Mouse (Mus musculus) yolk sac, embryonic 10.5 days (tissue): ENCODE data around the gene Gosr2.

Experiments
- DNase-seq: peaks from one replicate; pipeline ENCODE4 v3.0.0-alpha.2; 2017; ENCODE audit warnings: low spot score

Gene Gosr2

DNA sequence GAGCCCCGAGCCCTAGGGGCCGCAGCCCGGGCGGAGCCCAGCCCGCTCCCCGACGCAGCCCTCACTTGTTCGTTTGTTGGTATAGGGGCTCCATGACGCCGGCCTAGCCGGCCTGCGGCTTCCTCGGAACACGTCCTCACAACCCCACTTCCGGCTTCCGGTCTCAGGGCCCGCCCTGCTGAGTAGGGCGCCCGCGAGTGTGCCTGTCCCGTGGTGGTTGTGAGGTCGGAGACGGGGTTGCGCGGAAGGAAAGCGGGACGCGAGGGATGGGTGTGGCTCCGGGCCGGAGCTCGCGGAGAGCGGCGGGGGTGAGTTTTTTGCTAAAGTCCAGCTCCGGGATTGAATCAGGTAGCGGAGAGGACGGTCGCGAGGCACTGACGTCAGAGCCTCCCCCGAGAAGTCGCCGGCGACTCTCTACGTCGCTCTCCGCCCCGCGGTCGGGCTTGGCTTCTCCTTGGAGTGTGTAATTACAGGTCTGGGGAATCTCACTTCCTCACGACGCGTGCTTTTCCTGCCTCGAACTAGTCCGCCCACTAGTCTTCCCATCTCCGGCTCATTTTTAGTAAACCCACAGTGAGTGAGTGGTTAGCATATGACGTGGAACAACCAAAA, at the start of gene Gosr2:
Gosr2 (minus strand) TSS at position 334 of the 612 bp plus-strand sequence.
- DNase-seq: peak; percentile 94

DNA sequence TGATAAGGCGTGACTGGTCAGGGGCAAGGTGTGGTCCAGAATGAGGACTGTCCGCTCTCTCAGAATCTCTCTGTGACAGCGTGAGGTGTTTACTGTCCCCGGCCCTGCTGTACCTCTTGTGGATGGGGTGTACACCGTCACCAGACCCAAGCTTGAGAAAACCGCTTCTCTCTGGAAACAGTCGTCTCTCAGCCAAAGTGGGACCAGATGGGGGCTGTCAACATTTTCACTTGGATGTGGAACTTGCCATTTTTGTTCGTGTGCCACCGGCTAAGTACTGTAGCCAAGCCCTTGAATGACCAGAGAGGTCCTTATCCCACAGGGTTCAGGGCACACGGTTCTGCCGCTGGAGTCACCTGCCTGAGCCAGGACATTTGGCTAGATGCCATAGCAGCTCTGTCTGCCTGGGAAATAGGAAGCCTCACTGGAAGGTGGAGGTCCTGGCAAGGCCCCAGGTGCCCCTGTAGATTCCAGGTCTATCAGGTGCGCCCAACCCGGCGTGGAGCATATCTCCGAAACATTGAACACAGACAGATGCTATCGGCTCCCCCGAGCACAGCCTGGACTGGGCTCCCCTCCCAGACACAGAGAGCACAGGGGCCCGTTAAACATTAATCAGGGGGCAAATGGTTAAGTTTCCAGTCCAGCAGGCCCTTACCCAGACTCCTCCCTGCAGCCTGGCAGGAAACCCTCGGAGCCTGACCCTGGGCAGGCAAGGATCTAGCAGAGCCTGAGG, 37.5 kb upstream of the Gosr2 start:
- peak; percentile 75 for DNase-seq

DNA sequence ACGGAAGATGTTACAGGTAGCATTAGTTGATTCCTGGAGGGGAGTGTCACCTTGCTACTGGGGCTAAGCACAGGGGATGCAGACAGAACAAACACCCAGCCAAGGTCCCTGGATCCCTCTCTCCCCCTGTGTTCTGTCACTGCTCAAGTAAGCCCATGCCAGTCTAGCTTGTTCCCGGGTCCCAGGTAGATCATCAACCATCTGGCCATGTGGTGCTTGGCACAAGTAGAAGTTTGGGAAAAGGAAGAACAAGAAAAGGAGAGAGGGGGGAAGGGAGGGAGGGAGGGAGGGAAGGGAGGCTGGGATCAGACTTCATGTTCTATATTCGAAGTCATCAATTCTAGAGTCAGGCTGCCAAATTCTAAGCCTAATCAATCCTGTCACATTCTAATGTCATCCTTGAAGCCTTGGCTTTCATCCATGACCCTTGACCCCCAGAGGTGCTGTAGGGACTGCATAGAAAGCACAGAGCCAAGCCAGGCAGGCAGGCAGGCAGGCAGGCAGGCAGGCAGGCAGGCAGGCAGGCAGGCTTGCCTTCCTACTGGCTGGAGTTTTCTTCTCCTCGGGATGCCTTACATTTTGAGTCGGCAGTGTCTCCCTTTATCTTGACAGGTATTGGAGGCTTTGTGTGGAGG, 36.8 kb upstream of the Gosr2 start:
- no peak for DNase-seq

DNA sequence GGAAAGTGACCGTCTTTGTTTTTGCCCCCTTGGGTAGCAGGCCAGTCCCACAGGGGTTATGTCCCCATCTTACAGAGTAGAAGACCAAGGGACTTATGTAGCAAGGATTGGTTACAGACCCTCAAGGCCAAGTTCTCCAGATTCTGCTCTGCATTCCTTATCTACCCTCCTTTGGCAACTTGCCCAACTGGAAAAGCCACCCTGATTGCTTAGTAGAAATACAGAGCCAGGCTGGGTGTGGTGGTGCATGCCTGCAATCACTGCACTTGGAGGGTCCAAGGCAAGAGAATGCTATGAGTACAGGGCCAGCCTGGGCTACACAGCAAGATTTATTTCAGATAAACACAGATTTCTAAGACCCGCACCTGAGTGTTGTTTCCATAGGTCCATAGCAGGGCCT, 36.3 kb upstream of the Gosr2 start:
- DNase-seq: no peak

DNA sequence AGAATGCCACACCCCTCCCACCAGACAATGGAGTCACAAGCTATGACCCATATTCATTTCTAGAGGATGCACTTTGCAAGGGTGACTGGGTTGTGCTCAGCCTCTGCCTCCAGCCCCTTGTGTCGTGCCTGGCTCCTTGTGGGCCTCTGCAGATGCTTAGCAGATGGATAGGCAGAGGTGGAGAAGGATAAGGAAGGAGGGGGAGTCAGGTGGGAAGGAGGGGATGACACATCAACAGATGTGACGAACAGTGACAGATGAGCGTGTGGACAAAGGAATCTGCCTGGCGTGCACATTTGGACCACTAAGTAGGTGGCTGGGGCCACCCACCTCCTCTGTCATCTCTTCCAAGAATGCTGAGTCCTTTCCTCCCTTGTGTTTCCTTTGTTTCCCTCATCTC, 35.4 kb upstream of the Gosr2 start:
- no peak for DNase-seq

DNA sequence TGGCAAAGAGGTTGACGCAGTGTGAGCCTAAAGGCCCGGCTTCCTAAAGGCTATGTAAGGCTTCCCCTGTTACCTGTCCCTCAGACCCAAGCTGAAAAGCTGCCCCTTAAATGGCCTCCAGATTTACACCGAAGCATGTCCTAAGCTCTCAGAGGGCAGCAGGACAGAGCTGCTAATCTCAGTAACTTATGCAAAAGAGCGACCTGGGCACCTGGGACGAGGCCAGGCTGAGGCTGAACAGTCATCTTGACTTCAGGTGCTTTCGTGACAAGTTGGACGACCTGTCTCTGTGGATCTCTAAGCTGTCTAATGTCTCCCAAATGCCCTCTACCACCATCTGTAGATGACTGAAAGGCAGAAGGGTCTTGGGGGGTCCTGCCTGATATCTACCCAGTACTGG, 34.6 kb upstream of the Gosr2 start:
- DNase-seq: no peak

DNA sequence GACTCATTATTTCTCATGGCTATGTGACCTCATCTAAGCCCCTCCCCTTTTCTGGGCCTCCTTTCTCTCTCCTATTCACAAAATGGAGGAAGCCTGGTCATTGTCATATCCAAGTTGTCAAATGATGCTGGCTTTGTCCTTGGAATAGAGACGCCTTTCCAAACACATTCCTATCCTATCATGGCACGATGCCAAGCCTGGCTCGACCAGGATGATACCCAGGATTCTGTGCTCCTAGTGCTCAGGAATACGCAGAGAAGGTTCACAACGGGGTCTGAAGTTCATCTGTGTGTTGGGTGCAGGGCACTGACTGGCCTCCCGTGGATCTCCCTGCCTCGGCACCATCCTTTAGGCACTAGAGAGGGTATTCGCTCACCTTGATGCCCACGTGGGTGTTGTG, 33.9 kb upstream of the Gosr2 start:
- DNase-seq: no peak

DNA sequence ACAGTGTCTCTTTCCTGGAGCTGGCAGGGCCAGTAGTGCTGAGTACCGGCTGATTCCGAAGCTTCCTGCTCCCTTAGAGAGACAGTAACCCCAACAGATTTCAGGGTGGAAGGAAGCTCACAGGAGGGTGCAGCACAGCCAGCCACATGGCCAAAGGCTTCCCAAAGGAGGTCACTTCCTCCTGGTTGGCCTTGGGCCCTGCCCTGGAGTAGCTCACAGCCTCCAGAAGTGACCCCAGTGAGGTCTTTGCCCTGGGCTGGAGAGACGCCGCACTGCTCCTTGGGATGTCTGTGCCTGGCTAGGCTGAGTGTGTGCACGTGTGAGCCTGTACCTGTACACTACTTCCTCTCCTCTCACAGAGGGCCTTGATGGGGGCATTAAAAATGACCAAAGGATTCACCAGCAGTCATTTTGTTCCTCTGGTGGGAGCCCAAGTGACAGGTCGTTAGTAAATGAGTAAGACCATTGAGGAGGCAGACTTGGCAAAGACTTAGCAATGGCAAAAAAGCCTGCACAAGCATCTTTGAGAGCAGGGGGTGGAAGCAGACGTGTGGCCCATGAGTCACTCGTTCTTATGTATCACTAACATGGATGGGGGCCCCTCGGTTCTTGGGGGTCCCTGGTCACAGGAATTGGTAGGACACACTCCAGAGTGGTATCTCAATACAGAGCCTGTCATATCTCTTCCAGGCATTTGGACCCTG, 31.7 kb upstream of the Gosr2 start:
- DNase-seq: no peak

DNA sequence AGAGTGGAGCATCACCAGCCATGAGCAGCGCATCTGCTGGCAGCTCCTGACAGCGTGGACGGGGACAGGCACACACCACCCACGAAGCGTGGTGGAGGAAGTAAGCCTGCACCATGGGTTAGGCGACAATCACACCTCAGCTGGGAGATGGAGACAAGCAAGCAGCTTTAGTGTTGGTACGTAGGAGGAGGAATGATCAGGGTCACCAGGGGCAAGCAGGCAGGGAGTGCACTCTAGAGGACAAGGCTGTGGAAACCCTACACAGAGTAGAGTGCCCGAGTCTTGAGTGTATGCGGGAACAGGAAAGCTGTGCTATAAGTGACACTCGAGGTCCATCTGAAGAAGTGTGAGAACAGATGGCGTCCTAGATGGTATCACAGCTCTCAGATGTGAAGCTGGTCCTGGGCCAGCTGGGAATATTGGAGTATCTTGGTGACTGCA, 26.7 kb upstream of the Gosr2 start:
- no peak for DNase-seq

DNA sequence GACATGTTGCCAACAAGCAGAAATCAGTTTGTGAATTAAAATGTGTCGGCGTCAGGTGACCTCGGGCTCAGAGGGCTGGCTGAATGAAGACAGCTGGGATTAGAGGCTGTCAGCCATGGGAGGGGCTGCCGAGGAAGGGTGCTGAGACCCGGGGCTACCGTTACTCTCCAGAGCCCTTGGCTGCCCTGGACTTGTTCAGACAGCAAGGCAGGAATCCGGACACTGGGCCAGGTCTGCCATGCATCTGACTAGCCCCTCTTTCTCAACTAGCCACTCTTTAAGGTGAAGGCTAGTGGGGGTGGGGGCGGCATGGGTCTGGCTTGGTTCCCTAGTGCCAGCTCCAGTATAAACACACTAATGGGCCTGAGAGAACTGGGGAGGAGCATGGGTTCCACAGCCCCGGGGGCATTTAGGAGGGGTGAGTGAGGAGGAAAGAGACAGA, 24.4 kb upstream of the Gosr2 start:
- DNase-seq: no peak

DNA sequence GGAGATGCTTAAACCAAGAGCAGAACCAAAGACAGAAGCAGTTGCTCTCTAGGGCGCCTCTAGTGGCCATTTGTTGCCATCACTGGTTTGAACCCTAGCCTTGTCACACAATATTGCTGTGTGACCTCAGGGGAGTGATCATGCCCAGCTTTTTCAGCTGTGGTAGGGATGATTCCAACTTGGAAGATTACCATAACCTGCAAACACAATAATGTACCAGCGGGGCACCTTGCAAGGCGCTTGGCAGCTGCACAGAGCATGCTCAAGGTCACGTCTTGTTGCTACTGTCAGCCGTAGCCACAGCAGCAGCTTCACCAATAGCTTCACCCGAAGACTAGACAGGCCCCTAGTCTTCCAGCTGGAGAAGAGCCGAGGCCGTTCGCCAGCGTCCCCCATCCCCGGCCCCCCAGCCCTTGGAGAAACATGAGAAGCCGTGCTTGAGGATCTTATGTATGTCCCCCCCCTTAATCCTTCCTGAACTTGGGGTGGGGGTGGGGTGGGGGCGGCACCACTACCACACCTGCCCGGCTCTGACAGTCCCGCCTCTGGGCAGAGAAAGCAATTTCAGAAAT, 23.9 kb upstream of the Gosr2 start:
- no peak for DNase-seq

DNA sequence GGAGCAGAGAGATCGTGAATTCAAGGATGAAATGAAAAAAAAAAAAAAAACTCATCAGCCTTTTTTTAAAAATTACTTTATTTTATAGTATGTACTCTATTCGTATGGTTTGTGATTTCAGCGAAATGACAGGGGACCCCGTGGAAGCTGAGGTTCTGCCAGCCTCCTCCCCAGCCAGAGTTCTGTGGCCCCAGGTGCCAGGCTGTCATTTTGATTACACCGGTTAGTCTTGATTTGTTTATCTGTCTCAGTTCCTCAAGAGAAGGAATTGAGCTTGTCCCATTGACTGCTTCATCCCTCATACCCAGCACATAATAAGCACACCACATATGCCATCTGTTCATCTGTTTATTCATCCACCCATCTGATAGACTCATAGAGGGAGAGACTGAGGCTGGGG, 21.7 kb upstream of the Gosr2 start:
- DNase-seq: no peak

DNA sequence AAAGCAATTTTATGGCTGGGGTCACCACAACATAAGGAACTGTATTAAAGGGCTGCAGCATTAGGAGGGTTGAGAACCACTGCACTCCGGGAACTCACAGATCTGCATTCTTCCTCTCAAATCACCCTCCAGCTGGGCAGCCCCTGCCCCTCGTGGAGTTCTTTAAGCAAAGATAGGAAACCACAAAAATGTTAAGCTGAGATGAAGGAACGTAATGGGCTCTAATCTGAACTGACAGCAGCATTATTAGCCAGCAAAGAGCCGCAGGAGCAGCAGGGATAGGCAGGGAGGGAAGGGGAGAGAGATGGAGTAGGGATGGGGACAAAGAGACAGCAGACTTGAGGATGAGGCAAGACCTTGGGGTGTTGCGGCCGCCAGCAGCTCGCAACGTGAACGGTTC, 19.3 kb upstream of the Gosr2 start:
- DNase-seq: no peak

DNA sequence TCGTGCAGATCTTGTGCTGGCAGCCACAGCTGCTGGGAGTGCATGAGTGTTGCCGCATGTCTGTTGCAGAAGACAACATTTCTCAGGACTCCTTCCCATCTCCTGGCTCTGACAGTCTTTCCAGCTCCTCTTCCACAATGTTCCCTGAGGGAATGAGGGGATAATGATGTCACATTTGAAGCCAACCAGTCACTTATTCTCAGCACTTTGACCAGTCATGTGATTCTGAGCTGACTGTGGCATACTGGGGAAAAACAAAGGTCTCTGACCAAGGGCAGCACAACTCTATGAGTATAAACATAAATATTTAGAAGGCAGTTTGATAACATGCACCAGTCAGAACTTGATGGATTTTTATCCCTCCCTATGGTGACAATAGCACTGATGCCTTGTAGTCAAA, 16.4 kb upstream of the Gosr2 start:
- no peak for DNase-seq

DNA sequence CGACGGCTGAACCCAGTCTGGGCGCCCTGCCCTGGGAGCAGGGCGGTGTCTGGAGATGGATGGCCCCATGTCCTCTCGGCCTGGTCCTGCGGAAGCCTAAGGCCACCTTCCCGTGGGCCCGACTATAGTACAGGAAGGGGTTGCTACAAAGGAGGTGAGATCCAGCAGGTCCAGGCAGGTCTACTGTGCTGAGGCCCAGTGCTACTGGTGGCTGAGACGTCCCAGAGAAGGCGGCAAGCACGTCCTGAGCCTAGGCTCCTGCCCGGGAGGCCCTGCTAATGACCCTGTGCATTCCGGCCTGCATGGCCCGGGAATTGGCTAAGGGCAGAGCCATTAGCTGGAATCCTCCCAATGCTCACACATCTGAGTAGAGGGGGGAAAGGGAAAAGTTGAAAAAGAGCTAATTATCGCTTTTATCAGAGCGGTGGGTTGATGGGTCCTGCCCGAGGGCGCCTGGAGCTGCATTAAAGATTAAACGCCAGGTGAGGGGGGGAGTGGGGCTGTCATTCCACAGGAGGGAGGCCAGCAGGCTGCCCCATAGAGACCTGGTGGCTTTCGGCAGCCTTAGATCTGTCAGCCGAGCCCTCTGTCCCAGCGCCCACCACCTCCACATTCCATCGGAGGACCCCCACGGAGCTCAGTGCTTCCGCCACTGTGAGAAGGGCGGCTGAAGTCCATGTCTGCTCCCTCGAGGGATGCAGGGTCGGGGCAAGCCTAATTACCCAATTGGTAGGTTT, 14.3 kb upstream of the Gosr2 start:
- DNase-seq: no peak

DNA sequence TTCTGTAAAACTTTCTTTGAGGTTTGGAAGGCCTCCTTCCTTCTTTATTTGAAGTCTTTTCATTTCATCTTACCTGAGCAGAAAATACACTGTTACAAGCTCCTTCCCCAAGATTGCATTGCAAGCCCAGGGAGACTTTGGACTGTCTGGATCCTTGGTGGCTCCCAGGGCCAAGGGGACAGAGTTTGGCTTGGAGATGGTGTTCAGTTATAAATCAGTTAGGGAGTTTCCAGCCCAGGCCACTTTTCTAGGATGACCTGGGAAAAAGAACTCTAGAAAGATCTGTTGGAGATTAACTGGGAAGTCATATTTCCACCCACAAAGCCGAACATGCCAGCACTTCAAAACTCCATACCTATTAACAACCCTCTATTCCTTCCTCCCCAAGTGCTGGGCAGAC, 12.3 kb upstream of the Gosr2 start:
- DNase-seq: no peak

DNA sequence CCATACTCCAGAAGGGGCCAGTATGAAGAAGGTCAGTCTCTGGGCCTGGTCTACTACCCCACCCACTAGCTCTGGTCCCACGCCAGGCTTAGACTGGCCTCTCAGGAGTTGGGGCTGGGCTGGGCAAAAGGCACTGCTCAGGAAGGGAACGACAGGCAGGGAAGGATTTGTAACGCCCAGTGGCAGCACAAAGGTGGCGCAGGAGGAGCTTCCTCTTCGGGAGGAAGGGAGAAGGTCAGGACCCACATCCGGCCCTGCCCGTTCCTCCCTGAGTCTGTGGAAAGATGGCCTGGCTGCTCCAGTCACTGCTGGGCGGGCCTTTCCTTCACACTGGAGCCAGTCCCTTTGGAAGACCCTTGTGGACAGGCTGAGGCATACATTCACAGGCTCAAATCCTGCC, 9.3 kb upstream of the Gosr2 start:
- peak; percentile 16 for DNase-seq

DNA sequence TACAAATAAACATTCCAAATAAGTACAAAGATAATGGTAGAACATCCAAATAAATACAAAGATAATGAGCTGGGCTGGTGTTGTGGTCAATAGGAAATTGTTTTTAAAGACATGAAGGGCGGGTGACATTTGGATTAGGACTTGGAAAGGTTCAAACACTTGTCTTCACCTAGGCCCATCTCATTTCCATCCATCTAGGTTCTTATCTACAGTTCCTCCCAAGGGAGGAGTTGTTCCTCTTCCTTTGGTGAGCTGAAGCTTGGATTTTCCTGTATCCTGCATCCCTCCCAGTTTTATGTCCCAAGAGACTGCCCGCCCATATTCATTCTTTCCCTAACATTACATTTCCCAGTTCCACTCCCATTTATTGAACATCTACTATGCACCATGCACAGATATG, 528 bp upstream of the Gosr2 start:
- DNase-seq: no peak

DNA sequence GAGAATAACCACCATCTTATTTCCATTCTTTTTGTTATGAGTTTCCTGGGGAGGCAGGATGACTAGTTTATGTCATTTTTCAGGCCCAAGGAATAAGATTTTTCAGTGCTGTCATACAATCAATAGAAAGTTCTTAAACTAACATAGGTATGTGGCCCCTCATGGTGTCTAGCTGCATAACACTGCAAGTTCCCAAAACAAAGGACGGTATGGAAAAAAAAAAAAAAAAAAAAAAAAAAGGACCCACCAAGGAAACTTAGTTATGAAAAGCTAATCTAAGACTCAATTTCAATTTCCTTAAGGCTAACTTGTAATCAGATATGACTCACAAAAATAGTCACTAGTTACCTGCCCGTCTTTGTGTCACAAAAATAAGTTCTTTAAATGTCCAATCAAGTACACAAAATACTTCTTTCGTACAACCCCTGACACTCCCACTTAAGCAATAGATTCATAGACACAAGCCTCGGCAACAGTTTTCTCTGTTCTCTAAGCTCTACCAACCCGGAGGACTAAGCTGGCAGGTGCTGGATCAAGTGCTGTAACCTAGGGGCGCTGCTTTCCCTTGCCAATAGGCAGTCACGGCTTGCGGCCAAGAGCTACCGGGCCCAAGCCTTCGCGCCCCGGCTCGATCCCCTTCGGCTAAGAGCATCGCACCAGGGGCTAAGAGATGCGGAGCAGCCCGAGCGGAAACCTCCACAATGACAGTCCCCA, 690 bp downstream of the Gosr2 start:
- DNase-seq: no peak

DNA sequence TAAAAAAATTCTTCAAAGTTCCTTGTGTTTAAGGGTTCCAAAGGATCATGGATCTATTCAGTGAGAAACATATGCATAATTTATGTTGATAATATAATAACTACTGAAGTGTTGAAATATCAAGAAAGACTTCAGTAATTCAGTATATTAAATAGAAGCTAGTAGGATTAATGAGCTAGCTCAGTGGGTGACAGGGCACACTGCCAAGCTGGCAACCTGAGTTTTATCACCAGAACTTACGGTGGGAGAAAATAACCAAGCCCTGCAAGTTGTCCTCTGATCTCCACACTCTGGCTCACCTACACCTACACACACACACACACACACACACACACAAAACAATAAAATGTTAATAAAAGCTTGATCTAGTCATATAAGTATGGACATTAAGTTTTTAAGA, 4.5 kb downstream of the Gosr2 start:
- DNase-seq: no peak

DNA sequence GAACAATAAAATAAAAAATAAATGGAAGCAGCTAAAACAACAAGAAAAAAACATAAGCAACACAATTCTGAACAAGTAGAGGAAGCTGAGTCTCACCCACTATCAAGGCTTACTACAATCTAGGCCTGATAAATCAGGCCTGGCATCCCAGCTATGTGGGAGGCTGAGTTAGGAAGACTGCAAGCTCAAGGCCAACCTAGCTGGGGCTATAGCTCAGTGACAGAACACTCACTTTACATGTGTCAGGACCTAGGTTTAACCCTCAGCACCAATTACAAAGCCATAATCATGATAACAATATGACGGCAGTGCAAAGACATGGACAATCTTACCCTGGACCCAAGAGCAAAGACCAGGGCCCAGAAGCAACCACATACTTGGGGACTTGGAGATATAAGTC, 6.7 kb downstream of the Gosr2 start:
- DNase-seq: no peak
